In genomic region chr1:121605118-121605517, GRCm38 (mm10) we compare ENCODE assay signal across 9 mouse cellular contexts. TPM values are rescaled to one million over a fixed set of nuclear protein-coding genes. Genes with fewer than 3 reads are reported as not detected.
A peak's percentile ranks its signal among the peaks of the same experiment; 100 is the strongest.
DNase-seq lines count a peak whose midpoint lies in the region; ATAC-seq and TF ChIP-seq lines count a peak whose summit lies in the region.
"Had no signal": no experiment of that assay in that cellular context is flagged by ENCODE, and none has a peak within 500 bp of the region (broad histone marks: within the 10 kb centered on the region; RNA-seq: fewer than 3 reads in every experiment).

No protein-coding gene starts in this region.

- no peak overlapping the region for H3K27ac ChIP-seq in hindbrain, embryonic 11.5 days (ENCODE audit: low read depth, low read length)
- no peak overlapping the region for H3K27ac ChIP-seq in hindbrain, embryonic 16.5 days (ENCODE audit: low read depth, low read length)
- H3K27ac ChIP-seq in embryonic fibroblast, embryonic 13.5 days (ENCODE audit: insufficient read depth, low read length), result no peak overlapping the region
- H3K27ac ChIP-seq: limb, embryonic 12.5 days had no signal

- intact Hi-C loops in left cerebral cortex, postnatal 25 days (cut with DNase I), result no loop called here

- no peak overlapping the region for H3K4me2 ChIP-seq in hindbrain, embryonic 11.5 days (replicated peaks; ENCODE audit: low read depth, low read length)
- no peak overlapping the region for H3K4me2 ChIP-seq in hindbrain, embryonic 16.5 days (ENCODE audit: low read length)
- H3K4me2 ChIP-seq: limb, embryonic 12.5 days had no signal

- H3K9me3 ChIP-seq in hindbrain, embryonic 11.5 days (ENCODE audit: control insufficient read depth, low read length), result no peaks in the 10 kb centered on the region
- no peaks in the 10 kb centered on the region for H3K9me3 ChIP-seq in hindbrain, embryonic 16.5 days (ENCODE audit: control insufficient read depth, low read length)
- H3K9me3 ChIP-seq: limb, embryonic 12.5 days had no signal

- no peaks in the 10 kb centered on the region for H3K36me3 ChIP-seq in hindbrain, embryonic 11.5 days (ENCODE audit: control insufficient read depth, insufficient read depth, low read length)
- H3K36me3 ChIP-seq in hindbrain, embryonic 16.5 days (ENCODE audit: control insufficient read depth, insufficient read depth, low read length), result no peaks in the 10 kb centered on the region
- H3K36me3 ChIP-seq: limb, embryonic 12.5 days had no signal

- no peak overlapping the region for H3K4me3 ChIP-seq in hindbrain, embryonic 11.5 days (ENCODE audit: low read depth, low read length)
- H3K4me3 ChIP-seq in hindbrain, embryonic 16.5 days (ENCODE audit: low read length), result no peak overlapping the region
- no peak overlapping the region for H3K4me3 ChIP-seq in embryonic fibroblast, embryonic 13.5 days (ENCODE audit: insufficient read depth, low read length)
- H3K4me3 ChIP-seq: limb, embryonic 12.5 days had no signal

- H3K4me1 ChIP-seq in hindbrain, embryonic 11.5 days (replicated peaks; ENCODE audit: control insufficient read depth, insufficient read depth, low read length), result no peaks in the 10 kb centered on the region
- H3K4me1 ChIP-seq in hindbrain, embryonic 16.5 days (ENCODE audit: control insufficient read depth, insufficient read depth, low read depth, low read length), result no peaks in the 10 kb centered on the region
- H3K4me1 ChIP-seq in embryonic fibroblast, embryonic 13.5 days (ENCODE audit: control insufficient read depth, insufficient read depth, low read length), result no peaks in the 10 kb centered on the region
- H3K4me1 ChIP-seq: limb, embryonic 12.5 days had no signal

- TF ChIP-seq CTCF in embryonic fibroblast, embryonic 13.5 days (IDR thresholded peaks at IDR 0.05; ENCODE audit: borderline replicate concordance, insufficient read depth, low read length), result peak; percentile 15; the same call in 1 of the 2 replicates

- TF ChIP-seq POLR2A in embryonic fibroblast, embryonic 13.5 days (IDR thresholded peaks at IDR 0.05; ENCODE audit: low read depth, low read length), result no peak

- no peaks in the 10 kb centered on the region for H3K27me3 ChIP-seq in hindbrain, embryonic 11.5 days (ENCODE audit: control insufficient read depth, insufficient read depth, low read length)
- no peaks in the 10 kb centered on the region for H3K27me3 ChIP-seq in hindbrain, embryonic 16.5 days (replicated peaks; ENCODE audit: control insufficient read depth, insufficient read depth, low read length)
- H3K27me3 ChIP-seq: limb, embryonic 12.5 days had no signal

- DNase-seq in hindbrain, embryonic 11.5 days (ENCODE audit: low spot score), result peak; percentile 7
- DNase-seq in cerebellum, adult 11 months, result peak; percentile 60
- DNase-seq in left cerebral cortex, postnatal 25 days (ENCODE audit: low spot score in 2 of 2), result peak; percentile 15 to 66
- DNase-seq in adrenal gland, adult (ENCODE audit: inconsistent age in 2 of 2, low spot score in 1 of 2), result no peak
- DNase-seq in adrenal gland, adult 2 months, result no peak
- no peak for DNase-seq in urinary bladder, adult 18-20 months (ENCODE audit: low spot score in 2 of 2)

- no peak overlapping the region for H3K9ac ChIP-seq in hindbrain, embryonic 11.5 days (ENCODE audit: low read depth, low read length)
- no peak overlapping the region for H3K9ac ChIP-seq in hindbrain, embryonic 16.5 days (ENCODE audit: low read depth, low read length)
- H3K9ac ChIP-seq: limb, embryonic 12.5 days had no signal

- no peak for ATAC-seq in hindbrain, embryonic 11.5 days (ENCODE audit: low FRiP score)
- no peak for ATAC-seq in hindbrain, embryonic 16.5 days

- 53% methylated on average over 6 of the region's 6 CpGs for WGBS in hindbrain, embryonic 11.5 days
- WGBS in hindbrain, embryonic 16.5 days, result 48% methylated on average over 6 of the region's 6 CpGs

RNA-seq across cellular contexts. Expression of gene Ddx18, which starts 37.3 kb away (rescaled TPM):
- polyA plus RNA-seq in hindbrain, embryonic 11.5 days (2014; fragmentation: Nextera tagmentation; extraction: Ambion mirVana), result 68.2 and 70.2 TPM in 2 replicates
- polyA plus RNA-seq in hindbrain, embryonic 16.5 days (2015; fragmentation: Nextera tagmentation; extraction: Ambion mirVana), result 25.8 and 29.6 TPM in 2 replicates
- polyA plus RNA-seq in embryonic fibroblast, embryonic 13.5 days (2011; ENCODE audit: insufficient read length, low read depth, missing spikeins), result 57.0 and 69.4 TPM in 2 replicates
- total RNA-seq in left cerebral cortex, postnatal 25 days (2021), result 10 to 100 TPM; 22.9 to 24.5 TPM
- total RNA-seq in adrenal gland, adult 2 months (2021), result 10 to 100 TPM; 44.0 to 45.5 TPM
- 12.1 and 21.5 TPM in 2 replicates for polyA plus RNA-seq in adrenal gland, adult 2 months (2012; rRNA removed)

Comparison
In these comparisons a context has a peak if more than half of its experiments do, and no peak if none do; other contexts are left out.
1. DNase-seq: peak in hindbrain, embryonic 11.5 days (single experiment), cerebellum, adult 11 months (single experiment) and left cerebral cortex, postnatal 25 days (2 of 2); none in adrenal gland, adult (0 of 2), adrenal gland, adult 2 months (single experiment) and urinary bladder, adult 18-20 months (0 of 2).